Mouse (Mus musculus) cerebellum, adult 2 months (tissue): ENCODE measurements around the gene Ranbp17.

ENCODE experiments used
- CTCF ChIP-seq: fragments of 200-500 bp; IDR thresholded peaks from 2 replicates; pipeline ENCODE4 v1.5.1; 2011; ENCODE audit warnings: low read depth, mild to moderate bottlenecking, control low read depth, low read length, moderate library complexity, borderline replicate concordance; ENCODE audit not compliant: insufficient read depth
- POLR2A ChIP-seq: fragments of 200-500 bp; IDR thresholded peaks from 2 replicates; pipeline ENCODE4 v1.6.1; 2011; ENCODE audit warnings: low read length, control low read depth, borderline replicate concordance; ENCODE audit not compliant: insufficient read depth

DNA sequence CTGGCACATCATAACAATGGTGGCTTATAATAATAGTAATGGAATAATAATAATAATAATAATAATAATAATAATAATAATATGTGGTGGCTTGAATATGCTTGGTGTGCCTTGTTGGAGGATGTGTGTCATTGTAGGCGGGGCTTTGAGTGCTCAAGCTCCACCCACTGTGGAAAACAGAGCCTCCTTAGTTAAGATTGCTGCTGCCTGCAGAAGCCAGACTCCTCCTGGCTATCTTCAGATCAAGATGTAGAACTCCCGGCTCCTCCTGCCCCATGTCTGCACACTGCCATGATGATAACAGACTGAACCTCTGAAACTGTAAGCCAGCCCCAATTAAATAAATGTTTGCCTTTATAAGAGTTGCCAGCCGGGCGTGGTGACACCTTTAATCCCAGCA lies 21.0 kb upstream of the Ranbp17 start:
- TF ChIP-seq POLR2A (no peak), CTCF (no peak)
